Mouse (Mus musculus) erythroblast, embryonic 14.5 days (primary cell): ENCODE data around the gene Cers2.

Experiments
- GATA1 ChIP-seq: IDR thresholded peaks from 2 replicates; pipeline ENCODE4 v1.6.1; 2012; ENCODE audit warnings: low read length, inconsistent platforms, mixed read lengths
- TAL1 ChIP-seq: IDR thresholded peaks from 3 replicates; pipeline ENCODE4 v1.6.1; 2012; ENCODE audit warnings: low read length, inconsistent platforms, mixed read lengths

DNA sequence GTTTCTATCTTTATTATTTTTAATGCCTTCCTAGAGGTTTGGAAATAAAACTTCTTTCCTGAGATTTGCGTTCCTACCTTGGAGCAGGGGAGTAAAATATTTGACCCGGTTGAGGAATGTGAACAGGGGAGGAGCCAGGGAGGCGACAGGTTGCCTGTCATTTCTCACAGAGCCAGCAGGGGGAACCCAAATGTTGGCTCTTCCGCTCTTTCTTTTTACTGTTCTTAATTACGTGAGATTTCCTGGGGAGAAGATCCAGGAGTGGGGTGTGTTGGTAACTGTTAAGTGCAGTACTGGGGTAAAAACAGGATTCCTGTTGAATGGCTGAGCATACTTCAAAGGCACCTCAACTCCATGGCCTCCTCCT, 18.5 kb upstream of the Cers2 start:
- TF ChIP-seq GATA1 (no peak), TAL1 (no peak)
